Mouse (Mus musculus): ENCODE results near the gene Syne1.

- TF ChIP-seq CTCF (IDR thresholded peaks at IDR 0.05; ENCODE audit: low read depth, low read length): no peak
- TF ChIP-seq POLR2A (IDR thresholded peaks at IDR 0.05; ENCODE audit: extremely low read depth, insufficient read depth, low read length): no peak
Measured at GRCm38 (mm10) chr10:5181771-5182176, 369.5 kb downstream of the Syne1 start.

Data from liver, adult 2 months (tissue).